Mouse (Mus musculus) intestine, embryonic 16.5 days (tissue): ENCODE measurements around the gene Ttc24. TPM values are rescaled to one million over a fixed set of nuclear protein-coding genes. Genes with fewer than 3 reads are reported as not detected.
A peak's percentile ranks its signal among the peaks of the same experiment; 100 is the strongest.

Experiments
- ATAC-seq: fragments of 200-750 bp; cut with Nextera tagmentation; 2 replicates; pipeline ENCODE4 v1.8.0; 2017; ENCODE audit warnings: moderate TSS enrichment, moderate library complexity
- H3K27ac ChIP-seq: fragments of 300-500 bp; sonication (generic); 2 replicates; pipeline ENCODE4 v1.5.1; 2014; ENCODE audit warnings: mild to moderate bottlenecking, low read length
- H3K27me3 ChIP-seq: fragments of 300-500 bp; sonication (generic); replicated peaks from 2 replicates; pipeline ENCODE4 v1.6.1; 2014; ENCODE audit warnings: low read length, control low read depth, mixed read lengths; ENCODE audit not compliant: control insufficient read depth, insufficient read depth
- H3K36me3 ChIP-seq: fragments of 300-500 bp; sonication (generic); 2 replicates; pipeline ENCODE4 v1.6.1; 2014; ENCODE audit warnings: low read length, control low read depth; ENCODE audit not compliant: control insufficient read depth, insufficient read depth
- H3K4me1 ChIP-seq: fragments of 300-500 bp; sonication (generic); 2 replicates; pipeline ENCODE4 v1.6.1; 2014; ENCODE audit warnings: low read length, control low read depth, mixed read lengths; ENCODE audit not compliant: control insufficient read depth, insufficient read depth
- H3K4me2 ChIP-seq: fragments of 300-500 bp; sonication (generic); 2 replicates; pipeline ENCODE4 v1.6.1; 2014; ENCODE audit warnings: low read depth, low read length, control low read depth
- H3K4me3 ChIP-seq: fragments of 300-500 bp; sonication (generic); 2 replicates; pipeline ENCODE4 v1.5.1; 2014; ENCODE audit warnings: mild to moderate bottlenecking, low read length
- H3K9ac ChIP-seq: fragments of 300-500 bp; sonication (generic); 2 replicates; pipeline ENCODE4 v1.6.1; 2014; ENCODE audit warnings: low read depth, low read length
- H3K9me3 ChIP-seq: fragments of 300-500 bp; sonication (generic); 2 replicates; pipeline ENCODE4 v1.6.1; 2016; ENCODE audit warnings: low read length, control low read depth; ENCODE audit not compliant: control insufficient read depth
- WGBS: fragments of 180-500 bp; shearing (Covaris S2); extraction: QIAGEN DNeasy Blood & Tissue Kit; methylation state at CpG from one replicate; pipeline ENCODE4 v1.1.7; 2014; 5-methylcytosine and 5-hydroxymethylcytosine counted together
- polyA plus RNA-seq: library from polyadenylated mRNA; unstranded; fragments of >200 nt; fragmentation: Nextera tagmentation; extraction: Ambion mirVana; gene quantifications from 2 replicates; pipeline ENCODE4 v1.2.1, GENCODE M21; 2015

The Ttc24 gene
- polyA plus RNA-seq, 1 experiment from 2014 or later, result not detected

- WGBS, result 22% methylated on average over 2 of the region's 2 CpGs
- ATAC-seq, result no peak
- Histone ChIP-seq H3K9ac (no peak overlapping the region), H3K27ac (no peak overlapping the region), H3K27me3 (no peaks in the 10 kb centered on the region), H3K4me1 (no peaks in the 10 kb centered on the region), H3K9me3 (no peaks in the 10 kb centered on the region), H3K4me3 (no peak overlapping the region), H3K36me3 (no peaks in the 10 kb centered on the region), H3K4me2 (no peak overlapping the region)
Observed at GRCm38 (mm10) chr3:88068386-88068785, 9.7 kb downstream of the Ttc24 start.

GRCm38 (mm10) chr3:88057902-88058696, 20.0 kb downstream of the Ttc24 start, which contains the start of gene Naxe:
TSS of gene Naxe (minus strand) at chr3:88058495.
- H3K4me1 ChIP-seq, result peaks cover 9% of the 10 kb centered on the region
- peak within 1 kb of the TSS; percentile 87 for H3K9ac ChIP-seq
- peaks cover 11% of the 10 kb centered on the region; the same call in 1 of the 2 replicates for H3K36me3 ChIP-seq
- ATAC-seq, result peak; percentile 98
- peak within 1 kb of the TSS; percentile 74 for H3K4me3 ChIP-seq
- H3K9me3 ChIP-seq, result no peaks in the 10 kb centered on the region
- H3K27ac ChIP-seq, result peak within 1 kb of the TSS; percentile 62; the same call in 1 of the 2 replicates
- peak within 1 kb of the TSS; percentile 81 for H3K4me2 ChIP-seq
- under 1% methylated on average over 60 of the region's 60 CpGs for WGBS
- no peaks in the 10 kb centered on the region for H3K27me3 ChIP-seq

GRCm38 (mm10) chr3:88057030-88057429, 21.1 kb downstream of the Ttc24 start:
- peaks cover 9% of the 10 kb centered on the region for H3K4me1 ChIP-seq
- H3K27me3 ChIP-seq, result no peaks in the 10 kb centered on the region
- 84% methylated on average over 6 of the region's 6 CpGs for WGBS
- ATAC-seq, result no peak
- H3K9ac ChIP-seq, result peak overlapping the region; percentile 87; the same call in 1 of the 2 replicates
- no peak overlapping the region for H3K27ac ChIP-seq
- H3K4me2 ChIP-seq, result 0 out of 2 replicates have a peak overlapping the region, but pooled peaks have one; percentile 81
- H3K36me3 ChIP-seq, result peaks cover 18% of the 10 kb centered on the region; the same call in 1 of the 2 replicates
- H3K9me3 ChIP-seq, result no peaks in the 10 kb centered on the region
- no peak overlapping the region for H3K4me3 ChIP-seq

GRCm38 (mm10) chr3:88049532-88049931, 28.6 kb downstream of the Ttc24 start:
- ATAC-seq, result no peak

GRCm38 (mm10) chr3:88042661-88043421, 35.3 kb downstream of the Ttc24 start, which contains the start of gene Gpatch4:
TSS of gene Gpatch4 (plus strand) at chr3:88043108.
- peaks cover 3% of the 10 kb centered on the region; the same call in 1 of the 2 replicates for H3K4me1 ChIP-seq
- H3K9me3 ChIP-seq, result no peaks in the 10 kb centered on the region
- ATAC-seq, result peak; percentile 97
- H3K9ac ChIP-seq, result peak within 1 kb of the TSS; percentile 77
- H3K4me2 ChIP-seq, result peak within 1 kb of the TSS; percentile 58
- WGBS, result 9% methylated on average over 36 of the region's 36 CpGs
- peaks cover 6% of the 10 kb centered on the region for H3K27me3 ChIP-seq
- no peaks in the 10 kb centered on the region for H3K36me3 ChIP-seq
- peak within 1 kb of the TSS; percentile 49 for H3K27ac ChIP-seq
- peak within 1 kb of the TSS; percentile 74 for H3K4me3 ChIP-seq

More at GRCm38 (mm10) chr3:88049532-88049931, 28.6 kb downstream of the Ttc24 start:
- no peaks in the 10 kb centered on the region for H3K9me3 ChIP-seq
- H3K27me3 ChIP-seq, result no peaks in the 10 kb centered on the region
- no peak overlapping the region for H3K27ac ChIP-seq
- H3K36me3 ChIP-seq, result 0 out of 2 replicates have a peak, but pooled peaks cover 20% of the 10 kb centered on the region
- 56% methylated on average over 3 of the region's 3 CpGs for WGBS
- H3K9ac ChIP-seq, result no peak overlapping the region
- H3K4me2 ChIP-seq, result no peak overlapping the region
- H3K4me3 ChIP-seq, result no peak overlapping the region
- no peaks in the 10 kb centered on the region for H3K4me1 ChIP-seq

- Histone ChIP-seq H3K27ac (no peak overlapping the region), H3K4me2 (no peak overlapping the region), H3K9me3 (0 out of 2 replicates have a peak, but pooled peaks cover 3% of the 10 kb centered on the region), H3K36me3 (no peaks in the 10 kb centered on the region), H3K4me1 (no peaks in the 10 kb centered on the region), H3K27me3 (peaks cover 26% of the 10 kb centered on the region), H3K9ac (no peak overlapping the region), H3K4me3 (no peak overlapping the region)
- WGBS, result 54% methylated on average over 1 of the region's 1 CpGs
- ATAC-seq, result no peak
Observed at GRCm38 (mm10) chr3:88035561-88036293, 42.4 kb downstream of the Ttc24 start.

- H3K9ac ChIP-seq, result no peak overlapping the region
- H3K27ac ChIP-seq, result no peak overlapping the region
- no peak overlapping the region for H3K4me3 ChIP-seq
- peaks cover 34% of the 10 kb centered on the region for H3K27me3 ChIP-seq
- no peak for ATAC-seq
- no peak overlapping the region for H3K4me2 ChIP-seq
- peaks cover 3% of the 10 kb centered on the region; the same call in 1 of the 2 replicates for H3K9me3 ChIP-seq
- H3K36me3 ChIP-seq, result no peaks in the 10 kb centered on the region
- H3K4me1 ChIP-seq, result no peaks in the 10 kb centered on the region
- WGBS, result 46% methylated on average over 5 of the region's 5 CpGs
Observed at GRCm38 (mm10) chr3:88033506-88033905, 44.6 kb downstream of the Ttc24 start.

GRCm38 (mm10) chr3:88030608-88031395, 47.3 kb downstream of the Ttc24 start:
- H3K4me3 ChIP-seq, result no peak overlapping the region
- no peak overlapping the region for H3K27ac ChIP-seq
- no peak overlapping the region for H3K9ac ChIP-seq
- H3K27me3 ChIP-seq, result peaks cover 38% of the 10 kb centered on the region
- H3K4me2 ChIP-seq, result no peak overlapping the region
- 14% methylated on average over 19 of the region's 19 CpGs for WGBS
- no peaks in the 10 kb centered on the region for H3K36me3 ChIP-seq
- no peak for ATAC-seq
- H3K9me3 ChIP-seq, result peaks cover 8% of the 10 kb centered on the region; the same call in 1 of the 2 replicates
- no peaks in the 10 kb centered on the region for H3K4me1 ChIP-seq
